Mouse (Mus musculus) megakaryocyte, embryonic 14.5 days (primary cell): ENCODE data around the gene Casp2.

Experiments used
- FLI1 ChIP-seq: IDR thresholded peaks from 2 replicates; pipeline ENCODE4 v1.6.1; 2012; ENCODE audit warnings: low read length, inconsistent platforms, mixed read lengths
- GATA1 ChIP-seq: IDR thresholded peaks from 3 replicates; pipeline ENCODE4 v1.6.1; 2012; ENCODE audit warnings: mixed read lengths, low read length, inconsistent platforms, borderline replicate concordance

DNA sequence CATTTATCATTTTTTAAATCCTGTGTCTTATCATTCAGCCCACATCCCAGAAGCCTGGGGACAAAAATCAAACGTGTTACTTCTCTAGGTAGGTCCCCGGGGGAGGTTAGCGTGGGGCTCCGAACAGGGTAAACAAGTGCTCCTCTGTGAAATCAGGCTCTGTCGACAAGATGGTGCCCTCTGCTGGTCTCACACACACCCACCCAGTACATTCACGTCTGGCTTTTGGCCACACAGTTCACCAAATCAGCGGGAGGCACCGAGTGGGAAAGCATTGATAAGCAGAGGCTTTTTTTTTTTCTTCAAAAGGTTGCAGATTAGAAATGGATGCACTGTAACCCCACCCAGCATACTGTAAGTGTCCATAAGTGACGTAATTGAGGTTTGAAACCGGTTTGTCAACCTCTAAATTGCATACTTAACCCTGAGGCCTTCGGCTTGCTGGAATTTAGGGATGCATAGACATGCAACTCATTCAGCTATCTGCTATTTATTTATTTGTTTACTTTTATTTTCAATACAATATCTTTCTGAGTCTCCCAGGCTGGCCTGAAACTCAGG is 7.4 kb upstream of the Casp2 start:
- TF ChIP-seq GATA1 (no peak), FLI1 (no peak)
